Mouse (Mus musculus) embryo, embryonic 9.5 days (tissue): ENCODE measurements around the gene Agap1.
A peak's percentile ranks its signal among the peaks of the same experiment; 100 is the strongest.

Experiments used
- DNase-seq: peaks from one replicate; pipeline ENCODE4 v3.0.0-alpha.2; 2017; ENCODE audit errors: extremely low spot score

The Agap1 gene

DNA sequence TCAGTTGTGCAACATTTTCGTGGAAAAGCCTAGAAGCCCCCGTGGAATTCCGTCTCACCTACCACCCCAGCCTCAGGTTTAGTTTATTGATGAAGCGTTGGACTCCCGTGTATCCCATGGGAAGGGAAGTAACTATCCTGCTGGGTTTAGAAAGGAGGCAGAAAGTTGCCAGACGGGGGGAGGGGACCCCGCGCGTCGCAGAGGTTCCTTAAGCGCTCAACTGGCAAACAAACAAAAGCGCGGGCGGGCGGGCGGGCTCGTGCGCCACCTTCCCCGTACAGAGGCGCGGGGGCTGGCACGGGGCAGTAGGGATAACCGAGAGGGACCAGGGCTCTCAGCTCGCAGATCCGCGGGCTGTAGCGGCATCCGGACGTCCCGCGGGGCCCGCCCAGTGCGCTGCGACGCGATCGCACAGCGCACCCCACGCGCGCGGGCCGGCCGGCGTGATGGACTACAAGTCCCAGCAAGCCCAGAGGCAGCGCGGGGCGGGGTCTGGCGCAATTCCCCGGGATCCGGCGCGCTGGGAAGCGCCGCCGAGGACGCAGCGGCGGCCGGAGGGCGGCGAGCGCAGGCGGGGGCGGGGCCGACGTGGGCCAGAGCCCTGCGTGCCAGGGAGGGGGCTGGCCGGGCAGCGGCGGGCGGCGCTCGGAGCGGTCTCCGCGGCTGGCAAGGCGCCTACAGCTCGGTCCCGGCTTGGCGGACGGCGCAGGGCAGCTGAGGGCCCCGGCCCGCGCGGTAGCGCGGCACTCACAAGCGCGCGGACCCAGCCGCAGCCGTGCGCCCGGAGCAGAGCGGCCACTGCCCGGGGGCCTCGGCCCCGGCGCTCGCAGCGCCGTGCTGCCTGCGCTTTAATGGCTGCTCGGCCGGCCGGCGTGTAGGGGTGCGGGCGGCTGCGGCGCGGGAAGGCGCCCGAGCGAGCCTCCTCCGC lies at the start of gene Agap1:
Gene Agap1 (plus strand): TSS at position 611 of the 928 bp plus-strand sequence.
- peak; percentile 92 for DNase-seq

GRCm38 (mm10) chr1:89405991-89406390 lies 48.6 kb upstream of the Agap1 start:
- DNase-seq = no peak

- no peak for DNase-seq
Measured at GRCm38 (mm10) chr1:89407986-89408385, 46.6 kb upstream of the Agap1 start.

DNA sequence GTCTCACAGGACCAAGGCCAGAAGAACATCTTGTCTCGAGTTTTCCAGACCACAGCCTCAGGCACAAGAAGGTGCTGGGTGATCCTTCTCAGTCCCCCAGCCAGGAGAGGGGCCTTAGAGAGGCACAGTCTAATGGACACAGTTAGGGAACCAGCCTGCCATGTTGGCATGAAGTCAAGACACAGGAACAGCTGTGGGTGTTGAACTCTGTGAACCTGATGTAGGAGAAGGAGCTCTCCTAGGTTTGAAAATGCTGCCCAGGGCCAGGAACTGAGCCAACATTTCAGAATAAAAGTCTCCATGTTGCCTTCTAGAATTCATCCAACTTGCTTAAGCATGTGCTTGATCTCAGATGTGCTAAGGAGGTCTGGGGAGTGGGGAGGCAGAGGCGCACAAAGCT lies 41.5 kb upstream of the Agap1 start:
- no peak for DNase-seq

- DNase-seq = no peak
Measured at GRCm38 (mm10) chr1:89414563-89414962, 40.0 kb upstream of the Agap1 start.

- no peak for DNase-seq
Measured at GRCm38 (mm10) chr1:89416929-89417328, 37.7 kb upstream of the Agap1 start.

GRCm38 (mm10) chr1:89420642-89421041 lies 34.0 kb upstream of the Agap1 start:
- DNase-seq = no peak

DNA sequence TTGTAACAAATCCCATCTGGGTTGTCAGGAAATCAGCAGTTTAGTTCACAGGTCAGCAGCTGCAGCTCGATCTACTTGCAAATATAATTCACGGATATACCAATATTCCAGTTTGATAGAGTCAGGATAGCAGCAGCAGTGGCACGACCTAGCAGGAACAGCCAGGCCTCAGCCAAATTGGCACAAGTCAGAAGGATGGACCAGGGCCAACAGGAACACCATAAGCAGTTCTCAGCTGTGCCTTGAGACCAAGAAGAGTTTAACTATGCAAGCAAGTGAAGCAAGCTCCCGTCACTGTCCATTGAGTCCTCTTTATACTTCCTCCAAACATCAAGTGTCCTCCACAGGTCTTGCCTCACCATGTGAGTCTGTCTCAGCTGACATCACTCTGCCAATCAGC lies 33.2 kb upstream of the Agap1 start:
- no peak for DNase-seq

DNA sequence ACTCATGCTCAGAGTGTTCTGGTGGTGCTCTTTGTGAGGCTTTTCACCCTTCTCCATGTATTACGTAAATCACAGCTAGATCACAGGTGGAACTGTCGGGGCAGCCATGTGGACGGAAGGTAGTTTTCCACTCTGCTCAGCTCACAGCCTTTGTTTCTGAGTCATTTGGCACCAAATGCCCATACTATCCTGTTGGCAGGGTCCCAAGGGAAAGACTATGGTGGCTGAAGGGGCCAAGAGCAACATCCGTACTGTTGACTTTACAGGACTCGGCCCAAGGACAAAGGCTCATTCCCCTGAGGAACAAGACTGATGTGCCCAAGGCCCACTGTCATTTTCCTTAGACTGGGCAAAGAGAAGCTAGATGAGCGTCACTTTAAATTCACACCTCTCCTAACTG lies 30.0 kb upstream of the Agap1 start:
- no peak for DNase-seq

- DNase-seq = no peak
Measured at GRCm38 (mm10) chr1:89426137-89426536, 28.5 kb upstream of the Agap1 start.

GRCm38 (mm10) chr1:89428671-89429070 lies 25.9 kb upstream of the Agap1 start:
- DNase-seq = no peak

DNA sequence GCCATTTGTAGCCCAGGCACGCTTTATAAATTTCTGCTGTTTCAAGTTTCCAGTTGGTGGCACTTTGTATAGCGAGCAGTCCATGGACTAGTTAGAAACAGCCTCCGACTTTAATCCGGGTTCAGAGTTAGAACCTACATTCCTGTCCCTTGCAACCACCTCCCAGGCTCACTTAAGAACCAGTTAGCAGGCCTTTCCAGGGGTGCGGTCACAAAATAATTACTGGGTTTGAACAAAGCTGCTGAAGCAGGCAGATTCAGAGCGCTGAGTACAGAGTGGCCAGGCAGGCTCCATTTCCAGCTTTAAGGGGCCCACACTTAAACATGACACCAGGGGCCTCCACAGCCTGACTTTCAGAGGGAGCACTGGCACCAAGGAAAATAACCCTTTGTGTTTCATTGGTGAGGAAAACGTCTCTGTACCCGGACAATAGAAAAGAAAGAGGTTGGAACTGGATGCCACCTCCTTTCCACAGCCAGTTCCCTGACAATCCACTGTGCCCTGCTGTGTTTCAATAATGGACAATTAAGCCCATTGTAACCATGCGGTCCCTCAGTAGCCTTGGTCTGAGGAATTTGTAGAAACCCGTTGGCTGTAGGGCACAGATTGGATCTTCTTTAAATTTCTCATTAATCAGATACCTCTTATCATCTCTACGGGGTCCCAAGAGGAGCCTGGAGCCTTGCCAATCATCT lies 24.5 kb upstream of the Agap1 start:
- DNase-seq = peak; percentile 9

- DNase-seq = no peak
Measured at GRCm38 (mm10) chr1:89439351-89439750, 15.3 kb upstream of the Agap1 start.

- no peak for DNase-seq
Measured at GRCm38 (mm10) chr1:89441236-89441897, 13.2 kb upstream of the Agap1 start.

DNA sequence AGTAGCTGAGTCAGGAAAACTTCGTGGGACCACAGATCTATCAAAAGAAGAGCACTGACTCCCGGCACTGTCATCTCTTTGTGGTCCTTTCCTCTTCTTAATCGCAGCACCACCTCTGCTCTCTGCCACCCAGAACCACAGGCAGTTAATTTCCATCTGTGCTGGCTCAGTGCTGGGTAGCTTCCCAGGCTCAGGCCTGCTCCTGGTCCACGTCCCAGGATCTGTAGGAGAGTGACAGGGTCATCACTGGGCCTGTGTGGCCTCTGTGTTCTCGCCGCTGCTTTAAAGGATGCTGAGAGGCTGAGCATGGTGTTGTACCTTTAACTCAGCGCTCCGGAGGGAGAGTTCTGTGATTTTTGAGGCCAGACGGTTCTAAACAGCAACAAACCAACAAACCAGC lies 11.1 kb upstream of the Agap1 start:
- no peak for DNase-seq

GRCm38 (mm10) chr1:89444014-89444413 lies 10.6 kb upstream of the Agap1 start:
- DNase-seq = no peak

- DNase-seq = no peak
Measured at GRCm38 (mm10) chr1:89450139-89450538, 4.5 kb upstream of the Agap1 start.

GRCm38 (mm10) chr1:89452138-89452537 lies 2.5 kb upstream of the Agap1 start:
- no peak for DNase-seq

DNA sequence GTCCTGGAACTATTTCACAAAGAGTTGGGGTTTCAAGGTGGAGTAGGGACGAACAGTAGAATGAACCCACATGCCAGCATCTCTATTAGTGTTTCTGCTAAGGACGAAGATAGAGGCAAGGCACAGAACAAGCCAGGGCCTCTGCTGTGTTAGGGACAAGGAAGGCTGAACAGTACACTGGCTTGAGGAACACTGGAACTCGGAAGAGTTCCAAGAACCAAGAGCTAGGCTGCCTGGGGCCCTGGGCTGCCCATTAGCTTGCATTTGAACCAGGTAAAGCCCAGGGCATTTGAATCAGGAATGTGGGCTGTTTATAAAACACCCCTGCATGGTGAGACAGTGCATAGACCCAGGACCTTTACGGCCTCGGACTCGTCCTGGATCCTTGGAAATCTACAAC lies 940 bp upstream of the Agap1 start:
- DNase-seq = no peak

- peak; percentile 60 for DNase-seq
Measured at GRCm38 (mm10) chr1:89455421-89456091, 950 bp downstream of the Agap1 start.

- no peak for DNase-seq
Measured at GRCm38 (mm10) chr1:89456456-89456855, 1.9 kb downstream of the Agap1 start.
